Mouse (Mus musculus) brain, adult 2 months (tissue): ENCODE results near the gene Zfp455.
"Not testable (repeated sequence)": the region's sequence is repeated elsewhere in the genome, so short reads cannot be mapped to it uniquely, and the experiment has no call there.

ENCODE experiments used
- DNase-seq: peaks from one replicate; pipeline ENCODE4 v3.0.0; 2011; ENCODE audit warnings: low read depth, low spot score

Zfp455 gene

GRCm38 (mm10) chr13:67194340-67194894 is at the start of gene Zfp455:
Zfp455 (plus strand) TSS chr13:67194506.
- DNase-seq, result peak; percentile 90

- not testable (repeated sequence) for DNase-seq
Observed at GRCm38 (mm10) chr13:67166122-67166521, 28.2 kb upstream of the Zfp455 start.

- DNase-seq, result peak; percentile 80
Observed at GRCm38 (mm10) chr13:67172991-67173722, 21.1 kb upstream of the Zfp455 start, which contains the start of gene Rsl1. Rsl1 (plus strand) TSS chr13:67173182.

- peak; percentile 13 for DNase-seq
Observed at GRCm38 (mm10) chr13:67173723-67174055, 20.6 kb upstream of the Zfp455 start.

- DNase-seq, result no peak
Observed at GRCm38 (mm10) chr13:67201656-67202055, 7.3 kb downstream of the Zfp455 start.

- no peak for DNase-seq
Observed at GRCm38 (mm10) chr13:67214015-67214607, 19.8 kb downstream of the Zfp455 start.
